Comparison of ENCODE assay signal across 28 mouse cellular contexts in genomic region chr14:14871121-14871520, GRCm38 (mm10).
A peak's percentile ranks its signal among the peaks of the same experiment; 100 is the strongest.
DNase-seq lines count a peak whose midpoint lies in the region; ATAC-seq and TF ChIP-seq lines count a peak whose summit lies in the region.
"Had no signal": no experiment of that assay in that cellular context is flagged by ENCODE, and none has a peak within 500 bp of the region (broad histone marks: within the 10 kb centered on the region; RNA-seq: fewer than 3 reads in every experiment).

No protein-coding gene starts in this region.

- DNase-seq in cerebellum, postnatal 10 days: peak; percentile 44 to 50
- DNase-seq in cerebellum, adult 18-20 months: no peak
- peak; percentile 14 for DNase-seq in left cerebral cortex, postnatal 4 days
- DNase-seq in left cerebral cortex, adult 2 months (ENCODE audit: extremely low spot score in 1 of 2, low spot score in 2 of 2): no peak
- peak; percentile 20 for DNase-seq in brain, adult 2 months (ENCODE audit: low read depth, low spot score)
- no peak for DNase-seq in heart, postnatal 14 days
- DNase-seq: adrenal gland, postnatal 14 days; embryo, embryonic 11 days; gastrocnemius, adult 2 months; heart, postnatal 36 days; kidney, adult 18-20 months; kidney, postnatal 25 days; liver, embryonic 13.5 days; lung, adult 18-20 months; right cerebral cortex, postnatal 25 days; thymus, postnatal 14 days had no signal

- H3K4me3 ChIP-seq in left cerebral cortex, adult 2 months: no peak overlapping the region
- H3K4me3 ChIP-seq: embryonic facial prominence, embryonic 12.5 days; forebrain, embryonic 15.5 days; gastrocnemius, adult 2 months; heart, embryonic 15.5 days; hindbrain, embryonic 13.5 days; kidney, embryonic 15.5 days; limb, embryonic 10.5 days; limb, embryonic 15.5 days; liver, embryonic 13.5 days; neural tube, embryonic 13.5 days; stomach, embryonic 15.5 days had no signal

- peak; percentile 71 for ATAC-seq in megakaryocyte progenitor cell, adult 5-6 weeks (replicated peaks; ENCODE audit: poor library complexity)
- ATAC-seq: inflammation-experienced regulatory T-cells, adult 6 months; Patski had no signal

- TF ChIP-seq CTCF in left cerebral cortex, adult 2 months (IDR thresholded peaks at IDR 0.05): no peak

- H3K27ac ChIP-seq in left cerebral cortex, adult 2 months: no peak overlapping the region
- H3K27ac ChIP-seq: embryonic facial prominence, embryonic 12.5 days; forebrain, embryonic 15.5 days; gastrocnemius, adult 2 months; heart, embryonic 15.5 days; hindbrain, embryonic 13.5 days; kidney, embryonic 15.5 days; limb, embryonic 10.5 days; limb, embryonic 15.5 days; liver, embryonic 13.5 days; neural tube, embryonic 13.5 days; stomach, embryonic 15.5 days had no signal

- intact Hi-C loops in left cerebral cortex, postnatal 4 days (cut with DNase I): loop anchor here (5.0 kb wide), 1 partner anchor 111 kb away; no protein-coding TSS in a partner anchor
- intact Hi-C loops in left cerebral cortex, adult 2 months (cut with DNase I): no loop called here
- intact Hi-C loops in heart, postnatal 14 days (cut with DNase I): no loop called here

Comparison
In these comparisons a context has a peak if more than half of its experiments do, and no peak if none do; other contexts are left out.
1. DNase-seq: peak in cerebellum, postnatal 10 days (2 of 2), left cerebral cortex, postnatal 4 days (single experiment) and brain, adult 2 months (single experiment); none in cerebellum, adult 18-20 months (0 of 2), left cerebral cortex, adult 2 months (0 of 2) and heart, postnatal 14 days (0 of 2).